Mouse (Mus musculus): ENCODE measurements at regions not wholly inside any gene's neighbourhood (a gene's known extent, or its start where the extent isn't known, plus 50 kb on each side); places are given as distances from the start of the nearest gene placed in this dataset.
A peak's percentile ranks its signal among the peaks of the same experiment; 100 is the strongest.

DNA sequence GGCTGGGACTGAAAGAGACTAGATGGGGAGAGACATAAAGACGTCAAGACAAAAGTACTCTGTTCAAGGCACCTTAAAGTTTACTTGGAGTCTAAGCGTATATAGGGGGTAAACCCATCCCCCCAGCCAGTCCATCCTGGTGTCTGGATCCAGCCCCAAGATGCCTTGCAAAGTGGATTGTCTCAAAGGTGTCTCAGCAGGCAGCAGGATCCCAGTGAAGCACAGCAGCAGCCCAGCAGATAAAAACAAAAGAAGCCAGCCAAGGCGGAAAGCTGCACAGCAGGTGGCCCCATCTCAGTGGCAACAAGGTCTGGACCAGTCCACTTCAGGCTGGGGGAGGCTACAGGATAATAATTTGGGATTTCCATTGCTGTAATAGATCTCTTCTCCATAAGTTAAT lies 72.0 kb upstream of the Col5a2 start:
- DNase-seq (ENCODE audit: low read depth), result no peak

DNA sequence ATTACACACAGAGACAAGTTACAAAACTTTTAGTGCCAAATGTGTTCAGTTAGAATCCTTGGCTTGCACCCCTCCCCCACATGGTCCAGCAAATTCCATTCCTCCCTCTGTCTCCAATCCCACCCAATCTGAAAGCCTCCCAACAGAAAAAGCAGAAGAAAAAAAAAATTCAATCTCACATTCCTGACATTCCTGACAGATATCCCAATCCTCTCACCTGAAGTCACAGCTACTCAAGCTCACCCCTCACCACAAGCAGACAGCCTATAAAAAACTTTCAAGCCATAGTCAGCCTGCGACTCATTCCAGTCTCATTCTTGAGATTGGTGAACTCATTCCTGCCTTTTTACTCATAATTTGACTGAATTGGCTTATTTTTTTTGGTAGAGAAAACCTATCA lies 77.4 kb upstream of the Col5a2 start:
- DNase-seq (ENCODE audit: low read depth), result no peak

DNA sequence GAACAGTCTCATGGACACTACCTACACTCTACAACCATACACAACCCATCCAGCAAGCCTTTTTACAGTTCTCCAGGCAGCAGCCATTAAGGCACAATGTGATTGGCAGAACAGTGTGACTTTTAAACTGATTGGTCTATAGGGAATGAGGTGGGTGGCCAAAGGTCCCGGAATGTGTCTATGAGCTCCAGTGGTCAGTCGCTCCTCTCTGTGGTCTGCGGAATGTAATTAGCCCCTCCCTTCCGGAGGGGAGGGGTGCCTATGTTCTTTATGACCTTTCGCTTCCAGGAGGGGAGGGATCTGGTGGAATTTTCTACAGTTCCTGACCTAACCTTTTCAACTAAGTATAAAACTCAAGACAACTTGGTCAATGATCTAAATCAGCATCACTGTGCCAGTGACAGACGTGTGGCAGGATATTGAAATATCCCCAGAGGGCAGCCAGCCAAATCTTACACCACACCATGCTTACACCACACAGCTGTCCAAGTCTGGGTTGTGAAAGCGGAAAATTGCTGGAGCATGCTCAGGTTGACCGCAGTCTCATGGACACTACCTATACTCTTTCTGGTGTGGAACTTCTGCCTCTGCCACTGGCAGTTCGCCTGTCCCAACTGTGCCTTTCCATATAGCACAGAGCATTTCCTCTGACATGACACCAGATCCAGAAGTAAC lies 84.4 kb upstream of the Col5a2 start:
- peak; percentile 72 for DNase-seq (ENCODE audit: low read depth)

DNA sequence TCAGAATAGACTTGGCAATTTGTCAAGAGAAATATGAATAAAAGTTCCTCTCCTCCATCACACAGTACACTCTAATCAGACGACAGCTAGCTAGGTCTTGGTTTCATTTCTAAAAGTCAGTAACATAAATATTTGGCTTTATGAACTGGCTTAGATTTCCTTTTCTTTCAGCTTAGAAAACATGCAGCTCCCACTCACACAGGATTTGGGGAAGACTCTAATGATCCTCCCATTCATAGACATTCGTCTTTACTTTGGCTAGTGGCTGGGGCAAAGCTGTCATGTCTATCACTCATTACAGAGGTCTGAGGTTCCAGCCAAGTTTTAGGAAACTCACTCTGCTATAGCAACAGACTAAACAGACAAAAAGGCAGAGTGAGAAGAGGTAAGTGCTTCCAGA lies 94.2 kb upstream of the Col5a2 start:
- no peak for DNase-seq (ENCODE audit: low read depth)

DNA sequence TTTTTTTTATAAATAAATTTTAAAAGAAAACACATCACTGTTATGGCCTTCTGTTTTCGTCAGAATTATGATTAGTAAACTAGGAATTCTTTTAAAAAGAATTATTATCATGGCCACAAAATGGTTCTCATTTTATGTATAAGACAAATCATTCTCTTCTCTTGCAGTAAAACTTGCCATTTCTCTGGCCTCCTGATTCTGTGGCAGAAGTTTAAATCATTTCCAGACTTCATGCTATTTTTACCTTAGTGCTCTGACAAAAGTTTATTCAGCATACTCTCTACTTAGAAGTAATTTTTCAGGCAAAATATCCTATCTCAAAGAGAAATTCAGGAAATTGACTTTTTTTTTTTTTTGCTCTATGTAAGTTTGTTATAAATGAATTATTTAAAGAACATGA lies 96.3 kb upstream of the Col5a2 start:
- no peak for DNase-seq (ENCODE audit: low read depth)

DNA sequence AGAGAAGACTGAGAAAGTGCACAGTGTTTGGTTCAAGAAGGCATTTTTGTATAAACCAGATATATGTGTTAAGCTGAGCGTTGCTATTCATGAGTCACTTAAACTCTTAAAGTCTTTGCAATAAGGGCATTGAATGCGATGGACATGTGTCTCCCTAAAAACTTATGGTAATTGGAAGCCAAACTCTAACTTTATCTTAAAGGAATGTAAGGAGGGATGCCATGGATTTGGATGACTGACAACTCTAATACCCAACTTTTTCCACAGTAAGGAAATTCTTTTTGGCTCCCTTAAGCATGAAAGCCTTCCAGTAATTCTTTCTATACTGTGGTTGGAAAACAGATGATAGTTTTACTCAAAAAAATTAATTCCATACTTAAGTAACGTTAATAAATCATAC lies 96.9 kb upstream of the Col5a2 start:
- DNase-seq (ENCODE audit: low read depth), result no peak

DNA sequence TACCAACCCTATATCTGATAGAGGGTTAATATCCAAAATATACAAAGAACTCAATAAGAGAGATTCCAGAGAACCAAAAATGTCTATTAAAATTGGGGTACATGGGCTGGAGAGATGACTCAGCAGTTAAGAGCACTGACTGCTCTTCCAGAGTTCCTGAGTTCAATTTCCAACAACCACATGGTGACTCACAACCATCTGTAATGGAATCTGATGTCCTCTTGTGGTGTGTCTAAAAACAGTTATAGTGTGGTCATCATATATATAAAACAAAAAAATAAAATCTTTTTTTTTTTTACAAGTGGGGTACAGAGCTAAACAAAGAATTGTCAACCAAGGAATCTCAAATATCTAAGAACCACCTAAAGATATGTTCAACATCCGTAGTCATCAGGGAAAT lies 102.5 kb upstream of the Col5a2 start:
- DNase-seq (ENCODE audit: low read depth), result no peak

DNA sequence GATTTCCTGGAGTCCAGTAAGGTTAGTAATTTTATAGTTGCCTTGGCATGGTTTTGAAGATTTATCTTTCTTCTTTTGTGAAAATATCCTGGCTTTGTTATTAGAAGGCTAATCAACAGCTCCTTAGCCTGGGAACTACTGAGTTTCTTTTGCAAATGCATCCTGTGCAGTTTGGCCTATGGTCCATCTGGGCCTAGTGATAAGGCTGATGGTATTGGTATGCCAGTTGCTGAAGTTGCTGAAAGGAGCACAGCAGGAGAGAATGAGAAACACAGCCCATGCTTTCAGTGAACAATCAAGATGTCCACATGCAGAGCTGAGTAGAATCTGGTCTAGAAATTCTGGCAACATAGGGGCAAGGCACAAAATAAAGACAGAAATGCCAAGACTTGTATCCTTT lies 105.2 kb upstream of the Col5a2 start:
- no peak for DNase-seq (ENCODE audit: low read depth)

DNA sequence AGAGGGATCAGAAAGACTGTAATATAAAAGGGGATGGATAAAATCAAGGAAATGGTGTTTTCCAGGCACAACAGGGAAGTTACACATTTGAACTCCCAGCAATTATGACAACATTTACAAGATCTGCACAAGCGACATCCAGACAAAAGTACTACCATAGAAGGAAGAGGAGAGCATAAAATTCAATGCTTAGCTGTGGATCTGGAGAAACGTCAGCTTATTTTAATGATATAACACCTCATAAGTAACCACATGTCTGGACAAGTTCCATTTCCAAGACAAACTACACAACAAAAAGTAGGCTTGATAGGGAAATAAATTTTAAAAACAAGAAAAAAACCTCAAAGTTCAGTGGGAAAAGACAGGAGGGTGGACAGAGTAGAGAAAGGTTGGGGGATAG lies 115.9 kb upstream of the Col5a2 start:
- DNase-seq (ENCODE audit: low read depth), result no peak

DNA sequence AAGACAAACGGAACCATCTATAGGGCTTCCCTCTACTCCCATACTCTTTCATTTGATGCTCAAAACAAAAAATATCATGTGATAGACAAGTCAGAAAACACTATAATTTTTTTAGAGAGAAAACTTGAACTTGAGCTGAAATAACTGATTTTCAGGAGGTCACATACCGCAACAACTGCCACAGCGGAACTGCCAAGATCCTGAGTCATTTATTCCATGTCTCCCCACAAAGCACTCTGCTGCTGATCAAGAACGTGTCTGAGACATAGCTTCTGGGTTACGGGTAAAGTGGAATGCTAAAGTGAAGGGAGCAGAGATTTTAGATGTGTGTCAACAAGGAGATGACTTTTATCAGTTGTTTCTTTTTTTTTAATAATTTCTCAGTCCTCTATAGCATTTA lies 122.8 kb upstream of the Col5a2 start:
- no peak for DNase-seq (ENCODE audit: low read depth)

DNA sequence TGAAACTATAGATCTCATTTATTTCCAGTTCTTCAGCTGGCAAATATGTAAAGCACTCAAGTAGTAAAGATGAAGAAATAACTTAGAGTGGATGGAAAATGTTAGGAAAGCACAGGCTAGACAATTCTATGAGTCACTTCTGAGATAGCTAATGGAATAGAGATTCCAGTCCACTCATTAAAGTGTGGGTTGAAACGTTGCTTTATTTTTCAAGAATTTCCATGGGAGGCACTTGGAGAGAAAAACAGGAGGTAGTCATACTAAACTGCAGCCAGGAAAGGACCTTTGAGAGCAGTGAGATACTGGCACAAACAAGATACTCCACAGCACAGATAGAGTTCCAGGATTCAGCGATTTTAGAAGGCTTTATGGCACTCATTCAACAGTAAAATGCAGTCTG lies 123.7 kb upstream of the Col5a2 start:
- DNase-seq (ENCODE audit: low read depth), result no peak

DNA sequence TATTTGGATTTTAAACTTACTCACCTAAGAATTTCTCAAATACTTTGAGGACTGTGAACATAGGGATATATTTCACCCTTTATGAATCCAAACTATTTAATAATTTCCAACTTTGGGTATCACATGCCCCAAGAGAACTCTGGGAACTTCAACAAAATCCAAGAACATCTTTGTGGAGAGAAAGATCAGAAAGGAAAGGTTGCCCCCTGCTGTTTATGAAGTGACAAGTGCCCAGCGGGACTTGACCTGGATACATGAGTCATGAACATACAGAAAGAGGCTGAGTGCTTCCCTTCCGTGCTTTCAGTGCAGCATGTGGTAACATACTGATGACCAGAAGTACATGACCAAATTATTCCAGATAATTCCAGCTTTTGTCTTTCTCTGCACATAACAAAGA lies 124.8 kb upstream of the Col5a2 start:
- peak; percentile 12 for DNase-seq (ENCODE audit: low read depth)

DNA sequence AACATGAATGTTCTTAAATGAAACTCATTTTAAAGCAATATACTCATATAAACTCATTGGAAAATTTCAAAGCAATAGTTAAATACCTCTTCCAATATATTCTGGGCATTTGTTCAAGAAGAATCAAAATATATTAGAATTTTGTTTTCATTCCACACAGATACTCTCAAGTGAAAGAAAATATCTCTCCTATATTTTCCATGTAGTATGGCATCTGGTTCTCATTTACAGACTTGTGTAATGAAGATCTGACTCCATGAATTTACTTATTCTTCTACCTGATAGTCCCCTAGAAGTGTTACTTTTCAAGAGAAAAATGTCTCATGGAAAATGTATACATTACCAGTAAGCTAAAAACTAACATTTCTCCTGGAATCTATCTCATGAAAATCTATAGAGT lies 144.2 kb upstream of the Col5a2 start:
- DNase-seq (ENCODE audit: low read depth), result no peak

DNA sequence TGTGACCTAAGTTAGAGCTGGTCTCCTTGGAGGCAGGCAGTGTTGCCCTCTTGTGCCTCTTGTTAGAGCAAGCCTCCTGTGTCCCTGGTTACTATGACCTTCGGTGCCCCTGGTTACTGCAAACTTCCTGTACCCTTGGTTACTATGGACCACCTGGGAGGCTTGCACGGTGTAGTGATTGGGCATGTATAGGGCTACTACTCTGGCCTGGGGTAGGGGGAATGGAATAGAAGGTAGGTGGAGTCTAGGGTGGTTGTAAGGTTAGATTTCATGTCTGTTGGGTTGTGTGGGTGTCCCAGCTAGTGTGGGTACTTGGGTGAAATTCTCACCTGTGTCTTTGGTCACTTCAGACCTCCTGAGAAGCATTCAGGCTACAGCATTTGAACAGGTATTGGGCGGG lies 141.7 kb upstream of the Wdr75 start:
- DNase-seq (ENCODE audit: low read depth), result no peak

DNA sequence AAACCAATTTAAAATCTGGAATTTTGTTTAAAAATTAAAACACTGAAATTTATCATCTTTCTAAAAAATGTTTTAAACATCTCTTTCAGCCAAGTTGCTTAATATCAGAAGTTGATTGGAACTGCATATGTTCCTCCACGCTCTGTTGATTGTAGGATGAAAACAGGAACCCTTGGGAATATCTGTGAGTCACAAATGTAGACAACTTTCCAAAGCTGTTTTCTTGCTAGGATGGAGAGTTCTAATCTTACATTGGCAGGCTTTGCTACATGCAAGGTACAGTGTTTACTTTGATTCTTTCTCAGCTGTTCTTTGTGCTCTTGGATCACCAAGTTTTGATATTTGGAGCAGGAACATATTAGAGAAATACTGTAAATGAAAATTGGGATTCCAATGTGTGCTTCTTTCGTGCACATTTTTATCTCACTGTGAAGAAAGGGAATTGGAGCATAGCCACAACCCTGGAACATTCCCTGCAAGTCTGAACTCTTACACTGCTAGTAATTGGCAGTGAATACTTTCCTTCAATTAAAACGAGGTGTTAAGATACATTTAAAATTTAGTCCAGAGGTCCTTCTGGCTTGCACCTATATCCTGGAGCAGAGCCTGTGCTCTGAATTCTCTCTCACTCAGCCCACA lies 131.0 kb upstream of the Wdr75 start:
- DNase-seq (ENCODE audit: low read depth), result no peak

DNA sequence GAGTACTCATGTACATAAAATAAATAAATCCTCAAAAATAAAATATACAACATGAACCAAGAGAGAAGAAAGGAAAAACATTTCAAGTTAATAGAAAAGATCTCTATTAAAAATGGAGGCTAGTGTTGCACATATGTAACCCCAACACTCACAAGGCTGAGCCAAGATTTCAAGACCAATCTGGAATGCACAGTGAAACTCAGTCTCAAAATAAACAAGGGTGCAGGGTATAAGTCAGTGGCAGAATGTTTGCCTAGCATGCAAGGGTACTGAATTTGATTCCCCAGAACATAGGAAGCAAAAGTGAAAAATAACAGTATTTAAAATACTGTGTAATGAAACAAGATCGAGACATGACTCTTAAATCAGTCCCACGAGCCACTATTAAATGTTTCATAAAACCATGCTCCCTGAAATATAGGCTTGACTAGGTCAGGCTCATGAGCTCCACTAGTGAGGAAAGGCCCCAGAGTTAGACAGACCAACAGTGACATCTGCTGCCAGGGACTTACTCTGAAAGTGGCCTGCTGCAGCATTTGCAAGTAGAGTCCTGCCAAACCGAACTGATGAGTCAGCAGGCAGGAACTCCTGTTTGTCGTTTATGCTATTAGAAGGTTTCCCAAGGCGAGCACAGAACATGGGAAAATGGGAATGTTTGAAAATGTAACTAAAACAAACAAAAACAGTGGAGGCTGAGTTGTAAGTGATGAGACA lies 122.4 kb upstream of the Wdr75 start:
- no peak for DNase-seq (ENCODE audit: low read depth)

DNA sequence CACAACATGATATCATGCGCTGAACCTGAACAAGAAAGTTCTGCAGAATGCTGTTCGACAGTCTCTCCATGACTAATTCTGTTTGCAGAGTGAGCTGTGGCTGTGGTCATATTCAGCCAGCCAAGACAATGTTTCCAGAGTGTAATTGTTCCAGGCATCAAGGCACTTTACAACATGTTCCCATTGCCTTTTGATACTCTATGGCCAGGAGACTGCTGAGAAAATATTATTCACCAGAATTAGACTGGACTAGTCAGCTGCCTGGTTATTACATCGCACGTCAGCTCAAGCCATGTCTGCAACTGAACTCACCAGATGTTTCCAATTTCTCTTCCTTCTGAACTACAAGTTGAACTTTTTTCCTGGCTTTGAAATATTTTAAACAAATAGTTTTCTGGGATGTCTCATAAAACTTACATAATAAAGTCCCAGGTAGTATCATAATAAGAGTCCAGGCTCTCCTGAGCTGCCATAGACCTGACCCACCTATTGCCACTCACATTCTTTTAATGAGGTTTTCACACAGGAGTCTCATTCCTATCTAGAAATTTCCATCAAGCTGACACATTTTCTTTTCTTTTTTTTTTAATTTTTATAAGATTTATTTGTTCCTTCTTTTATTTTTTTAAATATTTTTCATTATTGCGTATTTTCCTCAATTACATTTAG lies 119.1 kb upstream of the Wdr75 start:
- no peak for DNase-seq (ENCODE audit: low read depth)

DNA sequence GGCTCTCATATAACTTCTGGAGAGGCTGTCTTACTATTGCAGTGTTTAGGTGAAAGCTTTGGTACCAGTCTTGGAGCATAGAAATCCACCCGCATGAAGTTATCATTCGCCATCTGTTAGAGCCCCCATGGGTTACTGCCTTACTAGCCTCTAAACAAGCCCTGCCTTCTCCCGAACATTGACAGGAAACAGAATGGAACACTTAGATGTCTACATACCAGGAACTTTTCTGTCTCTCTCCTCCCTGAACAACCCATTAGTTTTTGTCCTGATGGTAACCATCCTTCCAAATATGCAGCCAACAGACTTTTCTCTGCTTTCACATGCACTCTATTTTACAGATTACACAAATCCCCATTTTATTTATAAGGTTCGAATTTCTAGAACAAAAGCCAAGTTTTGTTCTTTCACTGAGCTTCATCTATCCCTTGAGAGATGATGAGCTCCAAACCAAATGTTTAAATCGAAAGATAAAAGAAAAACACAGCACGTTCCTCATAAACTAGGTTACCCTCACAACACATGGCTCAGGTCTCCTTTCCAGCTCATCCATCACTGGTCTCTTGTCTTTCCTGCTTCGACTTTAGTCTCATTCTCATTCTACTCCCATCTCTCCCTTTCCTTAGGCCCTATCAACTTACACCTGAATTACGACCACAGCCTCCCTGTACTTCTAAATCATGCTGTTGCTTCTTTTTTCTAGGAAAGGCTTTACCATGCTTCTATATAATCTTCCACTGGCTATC lies 114.8 kb upstream of the Wdr75 start:
- DNase-seq (ENCODE audit: low read depth), result no peak

DNA sequence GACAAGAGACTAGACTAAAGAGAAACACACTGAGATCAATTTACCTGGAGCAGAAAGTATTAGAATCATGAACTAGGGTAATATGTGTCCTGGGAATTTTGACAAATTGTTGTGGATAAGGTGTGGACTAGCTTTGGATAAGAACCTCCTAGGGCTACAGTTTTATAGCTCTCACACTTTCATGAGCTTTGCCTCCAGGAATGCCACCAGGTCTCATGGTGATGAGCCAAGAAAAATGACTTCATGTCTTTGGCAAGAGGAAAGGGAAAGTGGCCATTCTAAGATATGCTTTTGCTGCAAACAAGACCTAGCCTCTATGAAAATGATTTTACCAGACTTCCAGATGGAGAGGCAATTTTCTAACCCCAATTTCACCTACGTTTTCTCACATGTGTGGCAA lies 94.1 kb upstream of the Wdr75 start:
- no peak for DNase-seq (ENCODE audit: low read depth)

DNA sequence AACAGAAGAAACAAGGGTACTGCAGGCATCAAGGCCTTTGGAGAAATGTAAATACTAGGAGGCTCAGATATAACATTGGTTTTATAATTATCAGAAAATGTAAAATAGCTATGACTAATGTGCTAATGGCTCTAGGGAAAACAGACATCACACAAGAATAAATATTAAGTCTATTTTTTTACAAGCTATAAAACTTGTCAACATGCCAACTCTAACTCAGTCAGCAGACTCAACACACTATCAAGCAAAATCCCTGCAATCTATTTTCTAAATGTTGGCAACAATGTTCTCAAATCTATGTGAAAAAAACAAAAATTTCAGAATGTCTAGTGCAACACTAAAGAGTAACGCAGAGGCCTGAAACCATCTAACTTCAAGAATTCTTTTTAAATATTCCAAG lies 93.5 kb upstream of the Wdr75 start:
- no peak for DNase-seq (ENCODE audit: low read depth)

DNA sequence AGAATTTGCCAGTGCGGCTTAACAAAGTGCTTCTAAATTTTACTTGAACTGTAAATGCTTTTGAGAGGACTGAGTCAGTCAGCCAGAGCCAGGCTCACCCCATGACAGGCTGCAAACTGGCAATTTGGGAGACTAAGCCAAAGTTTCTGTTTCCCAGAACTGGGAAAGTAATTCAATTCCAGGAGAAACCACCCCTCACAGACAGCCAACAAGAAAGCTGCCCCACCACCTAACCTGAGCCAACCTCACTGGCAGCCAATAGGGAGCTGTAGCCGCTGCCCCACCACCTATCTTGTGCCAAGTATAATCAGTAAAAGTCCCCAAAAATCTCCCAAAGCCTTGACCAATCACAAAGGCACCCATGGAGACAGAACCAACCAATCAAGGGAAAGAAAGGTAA lies 71.6 kb upstream of the Wdr75 start:
- DNase-seq (ENCODE audit: low read depth), result no peak

DNA sequence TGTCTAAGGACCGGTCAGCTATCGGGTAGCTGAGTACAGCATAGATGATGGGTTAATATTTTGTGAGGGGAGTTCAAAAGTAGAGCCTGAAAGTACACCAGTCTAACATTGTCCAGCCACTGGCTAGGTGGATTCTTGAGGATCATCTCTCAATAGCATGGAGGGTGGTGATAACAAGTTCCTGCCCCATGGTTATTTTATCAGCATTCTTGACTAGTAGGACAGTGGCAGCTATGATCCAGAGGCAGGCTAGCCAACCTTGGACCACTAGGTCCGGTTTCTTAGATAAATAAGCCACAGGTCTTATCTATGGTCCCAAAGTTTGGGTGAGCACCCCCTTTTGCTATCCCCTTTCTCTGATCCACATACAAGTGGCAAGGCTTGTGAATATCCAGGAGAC lies 62.0 kb upstream of the Wdr75 start:
- DNase-seq (ENCODE audit: low read depth), result no peak
